Mouse (Mus musculus) midbrain, embryonic 15.5 days (tissue): ENCODE data around the gene Pnpo. TPM values are rescaled to one million over a fixed set of nuclear protein-coding genes. Genes with fewer than 3 reads are reported as not detected.

Experiments
- ATAC-seq: fragments of 200-750 bp; cut with Nextera tagmentation; replicated peaks from 2 replicates; pipeline ENCODE4 v1.8.0; 2017; ENCODE audit warnings: moderate TSS enrichment
- H3K27ac ChIP-seq: fragments of 300-500 bp; sonication (generic); 2 replicates; pipeline ENCODE4 v1.5.1; 2015; ENCODE audit warnings: mild to moderate bottlenecking, inconsistent platforms
- H3K27me3 ChIP-seq: fragments of 300-500 bp; sonication (generic); replicated peaks from 2 replicates; pipeline ENCODE4 v1.6.1; 2015; ENCODE audit warnings: inconsistent platforms
- H3K36me3 ChIP-seq: fragments of 300-500 bp; sonication (generic); replicated peaks from 2 replicates; pipeline ENCODE4 v1.6.1; 2015; ENCODE audit warnings: inconsistent platforms
- H3K4me1 ChIP-seq: fragments of 300-500 bp; sonication (generic); 2 replicates; pipeline ENCODE4 v1.6.1; 2015; ENCODE audit warnings: inconsistent platforms
- H3K4me2 ChIP-seq: fragments of 300-500 bp; sonication (generic); 2 replicates; pipeline ENCODE4 v1.6.1; 2015; ENCODE audit warnings: inconsistent platforms, mild to moderate bottlenecking, moderate library complexity
- H3K4me3 ChIP-seq: fragments of 300-500 bp; sonication (generic); 2 replicates; pipeline ENCODE4 v1.5.1; 2015; ENCODE audit warnings: mild to moderate bottlenecking, inconsistent platforms
- H3K9ac ChIP-seq: fragments of 300-500 bp; sonication (generic); 2 replicates; pipeline ENCODE4 v1.6.1; 2015; ENCODE audit warnings: mild to moderate bottlenecking, inconsistent platforms
- H3K9me3 ChIP-seq: fragments of 300-500 bp; sonication (generic); 2 replicates; pipeline ENCODE4 v1.6.1; 2016; ENCODE audit warnings: inconsistent platforms
- WGBS: fragments of 180-500 bp; shearing (Covaris S2); methylation state at CpG from one replicate; pipeline ENCODE4 v1.1.7; 2015; ENCODE audit warnings: mixed read lengths; 5-methylcytosine and 5-hydroxymethylcytosine counted together
- polyA plus RNA-seq: library from polyadenylated mRNA; unstranded; fragments of >200 nt; fragmentation: Nextera tagmentation; extraction: Ambion mirVana; gene quantifications from 2 replicates; pipeline ENCODE4 v1.2.1, GENCODE M21; 2015

The Pnpo gene
- 28.7 and 29.7 TPM in 2 replicates for polyA plus RNA-seq

GRCm38 (mm10) chr11:96943746-96944304, at the start of gene Pnpo:
Gene Pnpo (minus strand): TSS chr11:96943986.
- WGBS = under 1% methylated on average over 29 of the region's 29 CpGs

DNA sequence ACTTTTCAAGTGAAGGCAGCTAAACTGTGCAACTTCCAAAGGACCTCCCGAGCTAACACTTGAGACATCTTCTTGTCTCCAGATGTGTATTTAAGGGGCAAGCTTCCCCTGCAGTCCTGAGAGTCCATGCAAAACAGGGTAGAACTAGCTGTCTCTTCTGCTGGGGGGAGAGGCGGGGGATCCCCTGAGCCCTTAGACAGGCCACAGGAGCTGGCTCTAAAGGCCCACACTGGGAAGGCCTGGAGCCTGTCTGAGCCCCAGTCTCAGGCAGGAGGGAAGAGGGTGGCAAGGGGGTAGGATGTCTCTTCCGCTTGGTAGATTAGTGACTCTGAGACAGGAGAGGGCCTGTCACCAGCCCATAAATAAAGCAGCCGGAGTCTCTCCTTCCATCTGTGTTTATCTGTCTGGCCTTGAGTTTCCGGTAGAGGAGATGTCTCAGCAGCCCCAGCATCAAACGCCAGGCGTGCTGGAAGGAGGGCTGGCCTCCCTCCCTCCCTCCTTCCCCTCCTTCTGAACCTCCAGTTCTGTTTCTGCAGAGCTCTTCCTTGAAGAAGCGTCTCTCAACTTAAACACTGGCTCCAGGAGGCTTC, 49.0 kb upstream of the Pnpo start:
- H3K4me2 ChIP-seq = no peak overlapping the region
- H3K27ac ChIP-seq = no peak overlapping the region
- no peak for ATAC-seq
- no peaks in the 10 kb centered on the region for H3K9me3 ChIP-seq
- no peaks in the 10 kb centered on the region for H3K36me3 ChIP-seq
- 55% methylated on average over 8 of the region's 8 CpGs for WGBS
- no peak overlapping the region for H3K9ac ChIP-seq
- H3K4me3 ChIP-seq = no peak overlapping the region
- H3K27me3 ChIP-seq = 0 out of 2 replicates have a peak, but pooled peaks cover 6% of the 10 kb centered on the region
- H3K4me1 ChIP-seq = peaks cover 19% of the 10 kb centered on the region

More at GRCm38 (mm10) chr11:96943746-96944304, at the start of gene Pnpo:
- Histone ChIP-seq H3K4me1 (peaks cover 18% of the 10 kb centered on the region), H3K4me3 (peak within 1 kb of the TSS; percentile 64), H3K36me3 (no peaks in the 10 kb centered on the region), H3K27me3 (no peaks in the 10 kb centered on the region; the same call in 1 of the 2 replicates), H3K4me2 (peak within 1 kb of the TSS; percentile 93), H3K27ac (peak within 1 kb of the TSS; percentile 72), H3K9ac (peak within 1 kb of the TSS; percentile 51), H3K9me3 (no peaks in the 10 kb centered on the region)
- ATAC-seq = peak; percentile 98

DNA sequence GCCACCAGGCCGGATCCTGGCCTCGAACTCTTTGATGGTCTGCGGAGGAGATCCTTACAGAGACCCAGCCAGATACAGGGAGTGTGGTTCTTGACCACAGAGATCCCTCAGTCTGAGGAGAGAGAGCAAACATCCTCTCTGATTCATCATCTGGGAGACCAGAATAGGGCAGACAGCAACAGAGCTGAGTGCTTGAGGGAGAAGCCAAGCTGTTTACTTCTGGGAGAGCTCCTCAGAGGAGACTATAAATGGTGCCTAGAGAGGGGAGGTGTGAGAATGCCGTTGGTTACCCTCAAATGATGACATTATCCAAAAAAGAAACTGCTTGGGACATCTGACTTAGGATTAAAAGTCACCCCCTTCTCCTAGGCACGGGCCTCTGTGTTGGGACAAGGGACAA, 47.7 kb upstream of the Pnpo start:
- H3K4me1 ChIP-seq = peaks cover 12% of the 10 kb centered on the region
- 77% methylated on average over 5 of the region's 5 CpGs for WGBS
- peaks cover 12% of the 10 kb centered on the region; the same call in 1 of the 2 replicates for H3K27me3 ChIP-seq
- no peaks in the 10 kb centered on the region for H3K36me3 ChIP-seq
- no peak overlapping the region for H3K4me3 ChIP-seq
- no peak overlapping the region for H3K9ac ChIP-seq
- no peak overlapping the region for H3K27ac ChIP-seq
- no peak overlapping the region for H3K4me2 ChIP-seq
- no peak for ATAC-seq
- no peaks in the 10 kb centered on the region for H3K9me3 ChIP-seq

DNA sequence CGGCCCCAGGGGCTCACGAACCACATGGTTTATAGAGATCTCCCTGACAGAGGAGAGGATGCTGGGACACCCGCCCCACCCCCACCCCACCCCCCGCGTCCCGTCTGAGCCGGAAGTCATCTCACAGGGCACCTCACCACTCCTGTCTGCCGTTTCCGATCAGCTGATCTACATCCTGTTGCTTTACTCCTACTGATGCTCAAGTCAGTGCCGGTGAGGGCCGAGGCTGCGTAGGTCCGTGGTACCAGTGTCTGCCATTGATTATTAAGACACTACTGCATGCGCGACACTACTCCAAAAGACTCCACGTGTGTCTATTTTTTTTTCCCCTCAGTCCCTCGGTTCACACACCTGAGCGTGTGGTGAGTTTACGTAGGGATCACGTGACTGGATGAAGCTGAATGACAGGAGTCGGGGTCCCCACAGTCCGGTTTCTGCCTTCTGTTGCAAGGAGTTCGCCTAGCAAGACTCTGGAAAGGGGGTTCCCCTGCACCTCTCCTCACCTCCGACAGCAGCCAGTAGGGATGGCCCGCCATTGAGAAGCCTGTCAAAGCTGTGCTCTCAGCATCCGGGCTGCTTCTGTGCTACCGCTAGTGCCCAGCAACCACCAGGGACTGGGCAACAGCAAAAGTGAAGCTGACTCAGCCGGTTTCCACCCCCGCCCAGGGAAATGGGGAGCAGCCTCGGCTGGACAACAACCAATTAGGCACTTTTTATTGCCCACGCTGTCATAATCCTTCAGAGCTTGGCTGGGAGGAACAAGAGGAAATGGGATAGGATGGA, 44.3 kb upstream of the Pnpo start:
- H3K9ac ChIP-seq = peak overlapping the region; percentile 23
- H3K4me3 ChIP-seq = peak overlapping the region; percentile 39
- H3K27me3 ChIP-seq = peaks cover 21% of the 10 kb centered on the region
- H3K4me2 ChIP-seq = peak overlapping the region; percentile 59
- H3K27ac ChIP-seq = peak overlapping the region; percentile 51; the same call in 1 of the 2 replicates
- 6% methylated on average over 31 of the region's 31 CpGs for WGBS
- H3K36me3 ChIP-seq = no peaks in the 10 kb centered on the region
- peaks cover 11% of the 10 kb centered on the region for H3K4me1 ChIP-seq
- ATAC-seq = peak; percentile 88
- no peaks in the 10 kb centered on the region for H3K9me3 ChIP-seq

GRCm38 (mm10) chr11:96986463-96986862, 42.7 kb upstream of the Pnpo start:
- no peak overlapping the region for H3K27ac ChIP-seq
- H3K4me2 ChIP-seq = no peak overlapping the region
- no peak overlapping the region for H3K4me3 ChIP-seq
- H3K36me3 ChIP-seq = no peaks in the 10 kb centered on the region
- no peaks in the 10 kb centered on the region for H3K9me3 ChIP-seq
- peaks cover 21% of the 10 kb centered on the region for H3K27me3 ChIP-seq
- ATAC-seq = no peak
- peaks cover 15% of the 10 kb centered on the region for H3K4me1 ChIP-seq
- H3K9ac ChIP-seq = no peak overlapping the region
- WGBS = 77% methylated on average over 3 of the region's 3 CpGs

GRCm38 (mm10) chr11:96984903-96985302, 41.1 kb upstream of the Pnpo start:
- H3K27ac ChIP-seq = no peak overlapping the region
- 25% methylated on average over 4 of the region's 4 CpGs for WGBS
- no peak for ATAC-seq
- peaks cover 15% of the 10 kb centered on the region for H3K4me1 ChIP-seq
- H3K9me3 ChIP-seq = no peaks in the 10 kb centered on the region
- no peak overlapping the region for H3K4me3 ChIP-seq
- H3K4me2 ChIP-seq = no peak overlapping the region
- H3K36me3 ChIP-seq = no peaks in the 10 kb centered on the region
- H3K27me3 ChIP-seq = peaks cover 21% of the 10 kb centered on the region
- no peak overlapping the region for H3K9ac ChIP-seq

DNA sequence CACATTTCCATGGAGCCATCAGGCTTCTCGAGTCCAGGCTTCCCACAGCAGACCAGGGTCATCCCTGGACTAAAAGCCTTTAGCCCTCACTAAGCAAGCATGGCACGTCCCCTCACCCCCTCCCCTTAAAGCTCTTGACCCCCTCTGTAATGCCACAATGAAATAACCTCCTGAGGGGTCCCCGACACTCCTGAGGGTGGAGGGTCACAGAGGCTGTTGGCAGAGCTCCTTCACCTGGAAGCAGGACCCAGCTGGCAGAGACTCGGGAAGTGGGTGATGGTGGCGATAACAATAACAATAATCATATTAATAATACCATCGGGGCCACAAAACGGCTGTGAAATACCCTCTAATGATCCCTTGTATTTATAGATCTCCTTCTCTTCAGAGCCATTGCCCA, 39.1 kb upstream of the Pnpo start, which contains the start of gene Sp2:
TSS of gene Sp2 (minus strand) at position 101 of the 400 bp plus-strand sequence.
- Histone ChIP-seq H3K4me2 (0 out of 2 replicates have a peak within 1 kb of the TSS, but pooled peaks have one; percentile 25), H3K9ac (no peak within 1 kb of the TSS), H3K36me3 (no peaks in the 10 kb centered on the region), H3K4me1 (peaks cover 18% of the 10 kb centered on the region), H3K4me3 (no peak within 1 kb of the TSS), H3K27ac (no peak within 1 kb of the TSS), H3K9me3 (no peaks in the 10 kb centered on the region), H3K27me3 (peaks cover 15% of the 10 kb centered on the region)
- ATAC-seq = no peak
- WGBS = 81% methylated on average over 7 of the region's 7 CpGs

GRCm38 (mm10) chr11:96982355-96982754, 38.6 kb upstream of the Pnpo start:
- 1% methylated on average over 7 of the region's 7 CpGs for WGBS
- Histone ChIP-seq H3K9ac (no peak overlapping the region), H3K9me3 (no peaks in the 10 kb centered on the region), H3K27me3 (peaks cover 15% of the 10 kb centered on the region), H3K36me3 (no peaks in the 10 kb centered on the region), H3K4me1 (peaks cover 13% of the 10 kb centered on the region), H3K4me3 (no peak overlapping the region), H3K4me2 (0 out of 2 replicates have a peak overlapping the region, but pooled peaks have one; percentile 25), H3K27ac (no peak overlapping the region)
- ATAC-seq = no peak

GRCm38 (mm10) chr11:96981461-96981860, 37.7 kb upstream of the Pnpo start:
- H3K36me3 ChIP-seq = no peaks in the 10 kb centered on the region

GRCm38 (mm10) chr11:96980021-96980420, 36.2 kb upstream of the Pnpo start:
- Histone ChIP-seq H3K27ac (no peak overlapping the region), H3K9me3 (no peaks in the 10 kb centered on the region), H3K4me1 (peaks cover 26% of the 10 kb centered on the region), H3K4me3 (no peak overlapping the region), H3K4me2 (no peak overlapping the region), H3K36me3 (no peaks in the 10 kb centered on the region), H3K27me3 (peaks cover 3% of the 10 kb centered on the region; the same call in 1 of the 2 replicates), H3K9ac (no peak overlapping the region)
- WGBS = 78% methylated on average over 5 of the region's 5 CpGs
- ATAC-seq = no peak

More at GRCm38 (mm10) chr11:96981461-96981860, 37.7 kb upstream of the Pnpo start:
- no peak for ATAC-seq
- no peak overlapping the region for H3K4me2 ChIP-seq
- no peaks in the 10 kb centered on the region for H3K9me3 ChIP-seq
- H3K4me3 ChIP-seq = no peak overlapping the region
- H3K9ac ChIP-seq = no peak overlapping the region
- H3K27me3 ChIP-seq = peaks cover 9% of the 10 kb centered on the region; the same call in 1 of the 2 replicates
- peaks cover 17% of the 10 kb centered on the region for H3K4me1 ChIP-seq
- H3K27ac ChIP-seq = no peak overlapping the region
- 80% methylated on average over 15 of the region's 15 CpGs for WGBS

DNA sequence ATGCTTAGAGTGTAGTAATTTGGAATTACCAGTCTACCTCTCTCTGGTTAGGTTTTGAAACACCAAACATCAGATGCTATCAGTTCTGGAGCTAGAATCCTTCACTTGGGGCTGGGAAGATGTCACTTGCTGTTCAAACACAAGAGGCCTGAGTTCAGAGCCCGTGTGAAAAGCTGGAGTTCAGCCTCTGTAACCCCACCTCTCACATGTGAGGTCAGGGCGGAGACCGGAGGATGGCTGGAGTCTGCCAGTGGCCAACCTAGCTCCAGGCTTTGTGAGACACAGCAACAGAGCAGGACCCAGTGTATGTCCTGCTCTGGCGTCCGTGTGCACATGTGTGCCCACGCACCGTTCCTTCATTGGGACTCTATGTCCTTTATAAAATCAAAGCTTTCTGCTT, 35.5 kb upstream of the Pnpo start:
- no peaks in the 10 kb centered on the region for H3K9me3 ChIP-seq
- no peak overlapping the region for H3K4me2 ChIP-seq
- 86% methylated on average over 7 of the region's 7 CpGs for WGBS
- H3K27ac ChIP-seq = no peak overlapping the region
- H3K4me3 ChIP-seq = no peak overlapping the region
- no peaks in the 10 kb centered on the region for H3K27me3 ChIP-seq
- ATAC-seq = no peak
- no peak overlapping the region for H3K9ac ChIP-seq
- H3K36me3 ChIP-seq = no peaks in the 10 kb centered on the region
- peaks cover 26% of the 10 kb centered on the region for H3K4me1 ChIP-seq
